Mouse (Mus musculus) ES-E14 (cell line): ENCODE results near the gene Fhod1. TPM values are rescaled to one million over a fixed set of nuclear protein-coding genes. Genes with fewer than 3 reads are reported as not detected.

Source experiments
- DNase-seq: peaks from one replicate; pipeline ENCODE4 v3.0.0-alpha.2; 2013; ENCODE audit warnings: low read depth, low spot score
- H3K27ac ChIP-seq: 2 replicates; pipeline ENCODE4 v1.5.1; 2012; ENCODE audit warnings: low read depth, mild to moderate bottlenecking, low read length, moderate library complexity, mixed read lengths; ENCODE audit not compliant: poor library complexity, insufficient read depth, severe bottlenecking
- H3K36me3 ChIP-seq: 2 replicates; pipeline ENCODE4 v1.6.1; 2012; ENCODE audit warnings: mild to moderate bottlenecking, low read length, moderate library complexity, mixed read lengths; ENCODE audit not compliant: control insufficient read depth, poor library complexity, insufficient read depth, severe bottlenecking
- H3K4me1 ChIP-seq, 2 experiments: fragments of 150-350 bp in 1 of 2; sonication (generic) in 1 of 2; 2 replicates each; pipeline ENCODE4 v1.6.1; 2012; ENCODE audit warnings: low read length in 2 of 2, mild to moderate bottlenecking in 1 of 2, mixed read lengths in 1 of 2; ENCODE audit not compliant: control insufficient read depth in 2 of 2, insufficient read depth in 2 of 2, poor library complexity in 1 of 2
- H3K4me3 ChIP-seq, 2 experiments: fragments of 150-350 bp in 1 of 2; sonication (generic) in 1 of 2; 2 replicates each; pipeline ENCODE4 v1.5.1; 2012; ENCODE audit warnings: low read length in 2 of 2, low read depth in 1 of 2, mild to moderate bottlenecking in 1 of 2, mixed read lengths in 1 of 2; ENCODE audit not compliant: insufficient read depth in 1 of 2, poor library complexity in 1 of 2, severe bottlenecking in 1 of 2
- H3K9ac ChIP-seq: 2 replicates; pipeline ENCODE4 v1.6.1; 2012; ENCODE audit warnings: low read depth, mild to moderate bottlenecking, low read length, mixed read lengths; ENCODE audit not compliant: poor library complexity, insufficient read depth, severe bottlenecking
- H3K9me3 ChIP-seq: fragments of 150-350 bp; sonication (generic); 2 replicates; pipeline ENCODE4 v1.6.1; 2012; ENCODE audit warnings: low read depth, mild to moderate bottlenecking, low read length; ENCODE audit not compliant: control insufficient read depth, insufficient read depth
- CHD2 ChIP-seq: IDR thresholded peaks from 2 replicates; pipeline ENCODE4 v1.6.1; 2014; ENCODE audit warnings: mild to moderate bottlenecking, low read depth, low read length, inconsistent platforms
- HCFC1 ChIP-seq: IDR thresholded peaks from 2 replicates; pipeline ENCODE4 v1.6.1; 2012; ENCODE audit warnings: low read length, inconsistent platforms, borderline replicate concordance; ENCODE audit not compliant: insufficient read depth
- MAFK ChIP-seq: IDR thresholded peaks from 2 replicates; pipeline ENCODE4 v1.6.1; 2014; ENCODE audit warnings: mild to moderate bottlenecking, low read depth, low read length, inconsistent platforms; ENCODE audit not compliant: insufficient read depth
- ZC3H11A ChIP-seq: IDR thresholded peaks from 2 replicates; pipeline ENCODE4 v1.6.1; 2012; ENCODE audit warnings: low read depth, mild to moderate bottlenecking, inconsistent platforms, low read length, borderline replicate concordance
- ZNF384 ChIP-seq: IDR thresholded peaks from 2 replicates; pipeline ENCODE4 v1.6.1; 2012; ENCODE audit warnings: low read depth, low read length, inconsistent platforms
- in situ Hi-C, 2 experiments: fragments of 600-800 bp; cut with MboI; formaldehyde crosslinking; loops; one replicate each; pipeline ENCODE4 v1.15.1; 2025; ENCODE audit warnings: low sequenced_read_pairs in 2 of 2, inconsistent platforms in 1 of 2; ENCODE audit not compliant: unreplicated experiment in 2 of 2
- total RNA-seq: library from RNA; depleted of rRNA; stranded (reverse); fragments of 300-350 nt; gene quantifications from 2 replicates; pipeline ENCODE4 v1.2.3, GENCODE M21; 2012

Fhod1 gene
- total RNA-seq, 1 experiment: 9.1 TPM

DNA sequence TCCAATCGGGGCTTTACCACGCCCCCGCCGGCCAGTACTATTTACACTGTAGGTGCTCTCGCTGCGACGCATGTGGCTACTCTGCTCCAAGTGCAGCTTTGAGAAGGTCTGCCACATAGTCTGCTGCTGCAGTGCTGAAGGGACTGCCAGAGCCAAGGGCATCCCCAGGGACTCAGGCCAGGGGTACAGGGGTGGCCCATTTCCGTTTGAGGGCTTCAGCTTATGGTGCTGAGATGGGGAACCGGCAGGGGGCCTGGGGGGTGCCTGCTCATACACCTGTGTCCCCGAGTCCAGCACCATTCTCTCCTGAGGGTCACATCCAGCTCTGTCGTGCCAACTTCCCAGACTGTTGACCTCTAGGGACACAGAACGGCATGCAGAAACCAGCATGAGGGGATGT lies 62.2 kb downstream of the Fhod1 start:
- Histone ChIP-seq H3K4me1 (peaks cover 0 to 22% of the 10 kb centered on the region in 2 experiments; a peak in 2 of 4 replicates), H3K27ac (no peak overlapping the region), H3K36me3 (no peaks in the 10 kb centered on the region; the same call in 1 of the 2 replicates), H3K9me3 (no peaks in the 10 kb centered on the region), H3K9ac (no peak overlapping the region), H3K4me3 (no peak overlapping the region)
- in situ Hi-C loops: no loop called here
- no peak for DNase-seq
- TF ChIP-seq ZNF384: no peak
- no peak for TF ChIP-seq ZC3H11A
- no peak for TF ChIP-seq MAFK
- TF ChIP-seq CHD2: no peak
- TF ChIP-seq HCFC1: no peak

DNA sequence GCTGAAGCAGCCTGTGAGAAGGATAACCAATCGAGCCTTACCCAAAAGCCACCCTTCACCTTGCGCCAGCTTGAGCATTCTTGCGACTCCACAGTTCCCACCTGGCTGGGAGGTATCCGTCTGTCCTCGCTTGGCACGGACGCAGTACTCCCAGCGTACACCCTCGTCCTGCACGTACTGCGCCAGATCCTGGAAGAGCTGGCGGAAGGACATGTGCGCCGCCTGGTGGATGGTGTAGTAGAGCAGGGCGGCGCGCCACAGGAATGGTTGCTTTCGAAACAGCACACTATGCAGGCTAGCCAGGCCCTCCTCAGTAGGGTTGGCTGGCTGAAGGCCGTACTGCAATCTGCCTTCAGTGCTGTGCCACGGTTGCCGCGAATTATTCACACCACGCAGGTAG lies 64.7 kb downstream of the Fhod1 start:
- H3K4me1 ChIP-seq: peaks cover 0 to 18% of the 10 kb centered on the region in 2 experiments; a peak in 1 of 4 replicates
- in situ Hi-C loops: no loop called here
- no peaks in the 10 kb centered on the region; the same call in 1 of the 2 replicates for H3K36me3 ChIP-seq
- no peak overlapping the region for H3K27ac ChIP-seq
- H3K9me3 ChIP-seq: no peaks in the 10 kb centered on the region
- H3K9ac ChIP-seq: peak overlapping the region; percentile 11; the same call in 1 of the 2 replicates
- peak overlapping the region; percentile 16 to 47; a peak in 2 of 4 replicates for H3K4me3 ChIP-seq
- DNase-seq: peak; percentile 83
- TF ChIP-seq CHD2 (no peak), MAFK (no peak), ZC3H11A (peak; percentile 71), HCFC1 (no peak), ZNF384 (no peak)

DNA sequence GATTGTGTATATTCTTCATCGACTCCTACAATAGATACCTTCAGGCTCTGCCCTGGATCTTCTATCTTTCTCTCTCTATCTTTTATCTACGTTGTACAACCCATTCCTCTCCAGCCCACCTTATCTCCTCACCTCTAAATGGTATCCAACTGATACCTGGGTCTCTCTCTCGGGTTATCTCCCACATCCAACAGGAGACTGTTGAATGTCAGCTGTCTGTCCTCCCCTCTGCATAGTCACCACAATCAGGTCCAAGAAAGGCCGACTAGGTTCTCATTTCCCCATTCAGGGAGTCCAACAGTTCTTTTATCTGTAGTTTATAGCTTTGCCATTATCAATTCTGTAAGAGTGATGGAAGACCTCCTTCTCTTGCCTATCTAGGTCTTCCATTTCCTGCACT lies 65.5 kb downstream of the Fhod1 start:
- no peak for DNase-seq
- Histone ChIP-seq H3K36me3 (no peaks in the 10 kb centered on the region; the same call in 1 of the 2 replicates), H3K4me1 (peaks cover 0 to 18% of the 10 kb centered on the region in 2 experiments; a peak in 1 of 4 replicates), H3K27ac (no peak overlapping the region), H3K9me3 (no peaks in the 10 kb centered on the region), H3K9ac (no peak overlapping the region), H3K4me3 (no peak overlapping the region)
- TF ChIP-seq ZC3H11A (no peak), CHD2 (no peak), ZNF384 (no peak), MAFK (no peak), HCFC1 (no peak)
- in situ Hi-C loops: no loop called here

DNA sequence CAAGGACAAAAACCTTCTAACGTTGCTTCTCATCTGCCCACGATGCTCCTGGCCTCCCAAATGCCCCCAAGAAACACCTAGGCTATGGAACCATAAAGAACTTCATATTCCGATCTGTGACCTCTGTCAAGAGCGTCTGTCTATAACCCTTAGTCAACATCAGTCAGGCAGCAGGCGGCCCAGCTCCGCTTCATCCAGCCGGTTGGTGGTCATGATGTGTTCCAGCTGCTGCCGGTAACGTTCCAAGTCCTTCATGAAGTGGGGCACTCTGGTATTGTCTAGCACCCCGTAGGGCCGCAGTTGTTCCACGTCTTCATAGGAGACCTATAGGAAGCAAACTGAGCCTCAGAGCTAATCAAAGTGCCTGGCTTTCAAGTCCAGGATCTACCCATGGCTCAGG lies 65.9 kb downstream of the Fhod1 start:
- H3K4me3 ChIP-seq: no peak overlapping the region
- H3K4me1 ChIP-seq: peaks cover 1 to 18% of the 10 kb centered on the region in 2 experiments; a peak in 1 of 4 replicates
- in situ Hi-C loops: no loop called here
- no peak overlapping the region for H3K27ac ChIP-seq
- TF ChIP-seq CHD2: no peak
- no peak for TF ChIP-seq ZNF384
- TF ChIP-seq HCFC1: no peak
- TF ChIP-seq MAFK: no peak
- no peak for TF ChIP-seq ZC3H11A
- H3K9me3 ChIP-seq: no peaks in the 10 kb centered on the region
- no peaks in the 10 kb centered on the region; the same call in 1 of the 2 replicates for H3K36me3 ChIP-seq
- no peak overlapping the region for H3K9ac ChIP-seq
- DNase-seq: no peak
